Mouse (Mus musculus) 416B (cell line): Measurements from ENCODE around the gene Aldh8a1.

ENCODE experiments used
- DNase-seq: peaks from one replicate; pipeline ENCODE4 v3.0.0; 2011; ENCODE audit warnings: low read depth

Aldh8a1 gene

DNA sequence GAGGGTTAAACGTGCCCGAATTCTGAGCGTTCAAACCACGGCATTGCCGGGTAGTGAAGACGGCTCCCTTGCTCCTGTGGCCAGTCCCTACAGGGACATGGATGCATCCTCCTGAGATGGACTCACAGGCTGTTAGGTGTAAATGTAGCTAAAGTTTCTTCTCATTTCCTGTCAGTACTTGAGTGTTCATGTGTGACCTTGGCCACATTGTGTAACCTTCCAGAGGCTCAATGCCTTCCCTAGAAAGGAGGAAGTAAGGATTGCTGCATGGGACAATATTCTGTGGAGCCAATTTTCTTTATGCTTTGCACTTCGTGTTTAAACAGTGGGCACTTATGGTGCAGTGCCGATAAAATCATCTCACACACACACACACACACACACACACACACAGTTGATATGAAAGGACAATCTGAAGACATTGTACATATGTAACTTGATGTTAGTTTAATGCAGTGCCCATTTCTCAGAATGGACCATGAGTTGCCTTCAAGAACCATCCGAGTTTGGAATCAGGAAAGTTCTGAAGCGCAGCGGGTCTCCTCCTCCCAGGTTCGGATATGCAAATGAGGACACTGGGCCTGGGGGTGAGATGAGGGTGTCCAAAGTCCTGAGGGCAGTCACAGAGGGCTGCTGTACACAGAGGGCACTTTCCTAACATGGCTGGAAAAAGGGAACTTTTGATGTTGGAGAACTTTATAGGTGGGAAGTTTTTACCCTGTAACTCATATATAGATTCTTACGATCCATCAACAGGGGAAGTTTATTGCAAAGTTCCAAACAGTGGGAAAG is at the start of gene Aldh8a1:
Gene Aldh8a1 (plus strand): TSS at position 610 of the 792 bp plus-strand sequence.
- peak; percentile 80 for DNase-seq

DNA sequence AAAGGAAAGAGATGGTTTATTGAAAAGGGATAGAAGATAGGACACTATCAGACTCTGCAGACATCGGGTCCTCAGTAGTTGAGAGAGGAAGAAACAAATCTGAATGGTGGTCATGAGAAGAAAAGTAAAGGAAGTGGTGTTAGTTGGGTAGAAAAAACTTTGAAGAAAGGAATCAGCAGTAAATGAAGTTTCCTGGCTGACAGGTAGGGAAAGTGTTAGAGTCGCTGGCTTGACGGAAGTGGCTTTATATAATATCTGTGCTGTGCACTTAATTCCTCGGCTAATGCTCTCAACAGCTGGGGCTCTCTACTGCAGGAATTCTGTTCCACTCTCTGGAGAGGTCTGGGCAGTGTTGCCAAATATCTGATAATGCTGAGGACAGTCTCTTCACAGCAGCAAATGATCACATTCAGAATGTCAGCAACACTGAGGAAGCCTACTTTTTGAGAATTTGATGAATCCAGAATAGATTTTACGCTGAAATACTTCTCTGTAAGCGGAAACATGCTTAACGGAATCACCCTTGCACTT is 49.4 kb upstream of the Aldh8a1 start:
- no peak for DNase-seq

GRCm38 (mm10) chr10:21334349-21335105 is 42.6 kb upstream of the Aldh8a1 start:
- DNase-seq = peak; percentile 47

- DNase-seq = peak; percentile 78
These were observed 41.6 kb upstream of the Aldh8a1 start for GRCm38 (mm10) chr10:21335534-21335933.

GRCm38 (mm10) chr10:21337191-21337590 is 39.9 kb upstream of the Aldh8a1 start:
- peak; percentile 73 for DNase-seq

DNA sequence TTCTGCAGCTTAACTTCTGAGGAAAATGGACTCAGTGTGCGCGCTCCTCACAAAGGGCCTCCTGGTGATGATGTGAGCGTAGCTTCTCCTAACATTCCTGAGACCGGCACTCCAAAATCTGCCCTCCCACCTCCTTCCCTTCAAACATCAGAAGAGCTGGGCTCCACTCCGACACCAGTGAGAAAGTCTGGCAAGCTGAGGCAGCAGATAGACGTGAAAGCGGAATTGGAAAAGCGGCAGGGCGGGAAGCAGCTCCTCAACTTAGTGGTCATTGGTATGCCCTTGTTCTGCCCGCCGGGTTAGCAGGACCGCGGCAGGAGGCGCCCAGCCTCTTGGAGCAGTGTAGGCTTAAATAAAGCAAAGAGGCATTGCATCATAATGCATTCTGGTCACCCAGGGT is 35.4 kb upstream of the Aldh8a1 start:
- no peak for DNase-seq

DNA sequence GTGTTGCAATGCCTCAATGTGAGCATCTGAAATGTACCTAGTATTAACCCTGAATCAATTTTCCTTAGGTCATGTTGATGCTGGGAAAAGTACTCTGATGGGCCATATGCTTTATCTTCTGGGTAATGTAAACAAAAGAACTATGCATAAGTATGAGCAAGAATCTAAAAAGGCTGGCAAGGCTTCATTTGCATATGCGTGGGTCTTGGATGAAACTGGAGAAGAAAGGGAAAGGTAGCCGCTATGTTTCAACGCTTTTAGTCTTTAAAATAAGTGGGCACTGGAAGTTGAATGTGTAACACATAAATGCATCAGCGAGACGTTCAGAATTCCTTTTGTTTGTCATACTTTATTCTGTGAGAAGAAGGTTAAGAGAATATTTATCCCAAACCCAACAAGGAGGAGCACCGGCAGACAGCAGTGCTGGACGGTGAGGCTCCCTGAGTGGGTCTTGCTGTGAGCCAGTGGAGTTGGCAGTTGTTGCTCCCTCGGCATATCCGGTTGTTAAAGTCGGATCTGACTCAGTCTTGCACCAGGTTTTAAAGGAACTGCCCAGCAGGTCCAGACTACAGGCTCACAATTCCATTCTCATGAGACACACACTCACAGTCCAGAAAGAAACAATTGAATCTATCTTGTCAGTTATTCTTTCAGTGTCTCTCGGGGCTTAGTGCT is 34.6 kb upstream of the Aldh8a1 start:
- no peak for DNase-seq

DNA sequence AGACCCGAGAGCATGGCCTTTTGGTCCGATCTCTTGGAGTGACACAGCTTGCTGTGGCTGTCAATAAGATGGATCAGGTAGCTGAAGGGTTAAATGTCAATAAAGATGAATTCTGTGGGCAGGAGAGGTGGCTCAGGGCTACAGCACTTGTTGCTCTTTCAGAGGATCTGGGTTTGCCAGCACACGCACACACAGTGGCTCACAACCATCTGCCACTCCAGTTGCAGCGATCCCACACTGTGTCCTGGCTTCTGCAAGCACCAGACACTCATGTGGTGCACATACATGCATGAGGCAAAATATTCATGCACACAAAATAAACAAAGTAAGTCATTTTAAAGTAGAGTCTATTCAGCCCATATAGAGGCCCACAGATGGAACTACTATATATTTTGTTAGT is 29.8 kb upstream of the Aldh8a1 start:
- no peak for DNase-seq

- no peak for DNase-seq
These were observed 27.6 kb upstream of the Aldh8a1 start for GRCm38 (mm10) chr10:21349449-21349848.

GRCm38 (mm10) chr10:21349946-21350345 is 27.1 kb upstream of the Aldh8a1 start:
- DNase-seq = no peak

DNA sequence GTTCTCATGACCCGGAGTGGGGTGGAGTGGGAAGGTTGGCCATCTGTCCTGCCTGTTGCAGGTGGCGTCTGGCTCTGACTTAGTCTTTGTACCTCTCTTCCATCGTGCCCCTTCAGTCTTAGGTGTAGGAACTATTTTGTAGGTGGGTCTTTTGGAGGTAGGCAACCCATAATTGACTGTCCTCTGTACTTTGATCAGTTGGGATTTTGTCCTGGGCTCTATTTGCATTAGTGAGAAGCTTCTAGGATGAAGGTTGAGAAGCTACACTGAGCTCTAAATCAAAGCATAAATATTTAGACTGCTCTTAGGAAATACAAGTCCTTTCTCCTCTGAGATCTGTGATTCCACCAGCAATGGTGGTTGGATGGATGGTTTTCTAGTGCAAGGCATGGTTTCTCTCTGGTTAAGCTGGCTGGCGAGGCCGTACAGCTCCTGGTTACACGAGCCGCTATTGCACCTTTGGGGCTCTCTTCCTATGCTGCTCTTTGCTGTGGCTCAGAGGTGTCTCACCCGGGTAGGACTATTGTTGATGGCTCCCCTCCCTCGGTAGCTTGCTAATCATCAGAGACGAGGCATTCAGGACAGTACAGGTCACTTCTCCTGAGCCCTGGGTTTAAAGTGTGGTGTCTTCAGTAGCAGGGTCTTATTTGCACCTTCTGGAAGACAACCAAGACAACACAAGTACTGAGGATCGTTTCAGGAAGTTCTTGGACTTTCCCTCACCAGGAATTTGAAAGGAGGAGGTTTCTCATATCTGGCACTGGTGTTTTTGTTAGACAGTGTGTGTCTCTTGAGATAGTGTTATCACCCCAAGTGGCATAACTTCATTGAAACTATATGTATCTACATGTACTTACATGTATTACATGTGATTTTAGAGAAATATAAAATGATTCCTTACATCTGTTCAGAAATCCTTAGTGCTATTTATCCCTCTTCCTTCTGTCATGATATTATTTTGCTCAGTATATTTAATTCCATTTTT is 26.3 kb upstream of the Aldh8a1 start:
- DNase-seq = no peak

DNA sequence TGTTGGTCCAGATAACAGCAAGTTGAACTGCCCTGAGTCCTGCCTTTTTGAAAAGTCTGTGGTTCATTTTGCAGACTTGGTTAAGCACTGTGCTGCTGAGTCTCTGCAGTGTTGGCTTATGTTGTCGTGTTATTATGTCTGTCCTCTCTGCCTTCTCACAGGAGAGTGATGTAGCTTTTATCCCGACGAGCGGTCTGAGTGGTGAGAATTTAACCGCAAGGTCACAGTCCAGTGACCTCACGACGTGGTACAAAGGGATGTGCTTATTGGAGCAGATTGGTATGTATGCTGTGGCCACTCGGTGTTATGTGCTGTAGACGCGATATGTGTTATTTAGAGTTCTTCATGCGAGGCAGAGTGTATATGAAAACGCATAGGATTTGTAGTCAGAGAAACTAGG is 25.3 kb upstream of the Aldh8a1 start:
- no peak for DNase-seq

DNA sequence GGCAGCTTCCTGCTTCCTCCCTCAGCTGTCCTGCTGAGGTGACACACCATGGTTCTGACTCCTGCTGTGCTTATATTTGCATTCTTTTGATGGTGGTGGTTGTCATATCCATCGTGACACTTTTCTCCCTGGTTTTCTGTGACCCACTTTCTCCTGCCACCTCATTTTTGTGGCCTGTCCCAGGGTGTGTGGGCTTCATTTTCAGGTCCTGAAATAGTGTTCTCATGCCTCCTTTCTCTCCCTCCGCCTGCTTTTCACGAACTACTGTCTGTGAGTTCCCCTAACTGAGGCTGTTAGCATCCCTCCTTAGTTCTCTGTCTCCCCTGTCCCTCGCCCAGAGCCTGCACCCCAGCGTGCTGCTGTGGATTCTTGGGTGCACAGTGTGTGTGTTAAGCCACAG is 23.2 kb upstream of the Aldh8a1 start:
- DNase-seq = no peak

DNA sequence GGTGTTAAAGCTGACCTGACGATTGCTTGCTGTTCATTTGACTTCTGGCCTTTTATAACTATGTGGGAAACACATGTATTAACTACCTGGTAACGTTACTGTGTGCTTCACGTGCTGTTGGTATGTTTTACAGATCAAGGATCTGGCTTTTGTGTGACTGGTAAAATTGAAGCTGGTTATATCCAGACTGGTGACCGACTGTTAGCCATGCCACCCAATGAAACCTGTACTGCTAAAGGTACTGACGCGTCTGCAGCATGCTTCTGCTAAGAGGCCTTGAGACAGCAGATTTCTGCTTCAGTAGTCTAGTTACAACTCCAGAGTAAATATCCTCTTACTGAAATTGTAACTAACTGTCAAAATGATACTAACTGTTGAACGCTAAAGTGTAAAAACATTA is 22.6 kb upstream of the Aldh8a1 start:
- no peak for DNase-seq

- no peak for DNase-seq
These were observed 19.1 kb upstream of the Aldh8a1 start for GRCm38 (mm10) chr10:21357986-21358385.

DNA sequence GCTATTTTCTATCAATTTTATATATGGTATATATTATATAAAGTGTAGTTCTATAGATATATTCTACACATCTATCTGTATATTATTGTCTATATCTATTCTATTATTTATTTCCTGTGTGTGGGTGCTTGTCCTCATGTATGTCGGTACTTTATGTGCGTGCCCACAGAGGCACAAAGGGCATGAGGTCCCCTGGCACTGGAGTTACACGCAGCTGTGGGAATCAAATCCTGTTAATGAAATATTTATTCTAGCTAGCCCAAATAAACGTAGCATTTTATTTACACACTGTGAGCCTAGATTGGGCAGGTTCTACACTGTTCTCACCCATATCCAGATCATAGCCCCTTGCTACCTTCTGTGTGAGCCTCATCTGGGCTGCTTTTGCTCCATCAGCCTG is 18.0 kb upstream of the Aldh8a1 start:
- DNase-seq = no peak

GRCm38 (mm10) chr10:21361871-21362270 is 15.2 kb upstream of the Aldh8a1 start:
- peak; percentile 9 for DNase-seq

DNA sequence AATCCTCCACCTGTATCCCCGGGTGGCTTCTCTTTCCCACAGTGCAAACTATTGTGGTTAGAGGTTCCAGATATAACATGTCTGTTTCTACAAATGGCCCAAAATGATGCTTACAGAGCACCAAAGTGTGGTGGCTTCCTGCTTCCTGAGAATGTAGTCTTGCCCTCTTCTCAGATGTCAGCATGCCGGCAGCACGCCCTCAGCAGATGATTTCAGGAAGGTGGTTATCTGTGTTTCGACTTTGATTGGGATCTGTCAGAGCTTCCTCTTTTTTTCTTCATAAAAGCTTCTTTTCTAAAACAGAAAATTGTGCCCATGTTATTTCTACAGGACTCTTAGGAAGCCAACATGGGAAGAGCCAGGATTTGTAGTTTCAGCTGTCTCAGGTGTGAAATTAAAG is 13.8 kb upstream of the Aldh8a1 start:
- peak; percentile 77 for DNase-seq

GRCm38 (mm10) chr10:21364946-21365345 is 12.1 kb upstream of the Aldh8a1 start:
- DNase-seq = no peak

DNA sequence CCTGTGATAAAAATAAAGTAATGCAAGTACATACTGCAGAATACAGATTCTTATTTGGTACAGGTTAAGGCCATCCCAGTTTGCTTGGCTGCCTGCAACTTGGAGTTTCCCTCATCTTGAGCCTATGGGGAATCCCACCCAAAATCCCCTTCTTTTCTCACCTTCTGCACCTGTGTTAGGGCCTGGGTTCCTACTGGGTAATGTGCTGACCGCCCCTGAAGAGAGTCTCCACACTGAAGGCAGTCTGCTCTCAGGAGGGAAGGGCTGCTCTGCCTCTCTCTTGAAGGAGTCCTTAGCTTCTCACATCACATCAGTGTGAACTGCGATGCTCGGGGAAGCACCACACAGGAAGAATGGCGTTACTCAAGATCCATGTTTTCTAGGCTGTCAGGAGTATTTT is 11.2 kb upstream of the Aldh8a1 start:
- no peak for DNase-seq

DNA sequence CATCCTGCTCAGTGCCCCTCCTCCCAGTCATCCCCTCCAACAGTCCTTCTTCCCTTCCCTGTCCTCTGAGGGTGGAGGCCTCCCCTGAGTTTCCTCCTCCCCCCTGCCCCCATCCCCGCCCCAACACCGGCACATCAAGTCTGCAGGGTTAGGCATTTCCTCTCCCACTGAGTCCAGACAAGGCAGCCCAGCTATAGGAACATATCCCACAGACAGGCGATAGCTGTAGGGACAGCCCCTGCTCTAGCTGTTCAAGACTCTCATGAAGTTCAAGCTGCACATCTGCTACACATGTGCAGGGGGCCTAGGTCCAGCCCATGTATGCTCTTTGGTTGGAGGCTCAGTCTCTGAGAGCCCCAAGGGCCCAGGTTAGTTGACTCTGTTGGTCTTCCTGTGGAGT is 10.6 kb upstream of the Aldh8a1 start:
- no peak for DNase-seq
